Mouse (Mus musculus) bone marrow, adult 2 months (tissue): ENCODE data around the gene Shc3.

Experiments used
- CTCF ChIP-seq: fragments of 200-500 bp; IDR thresholded peaks from 2 replicates; pipeline ENCODE4 v1.5.1; 2011; ENCODE audit warnings: low read length, control low read depth; ENCODE audit not compliant: control insufficient read depth, insufficient read depth
- POLR2A ChIP-seq: fragments of 200-500 bp; IDR thresholded peaks from 2 replicates; pipeline ENCODE4 v1.6.1; 2011; ENCODE audit warnings: low read depth, mild to moderate bottlenecking, control low read depth, low read length, borderline replicate concordance; ENCODE audit not compliant: control insufficient read depth

GRCm38 (mm10) chr13:51425662-51426443, 143.4 kb downstream of the Shc3 start:
- TF ChIP-seq CTCF (no peak), POLR2A (no peak)
